Comparison of ENCODE assay signal across 21 mouse cellular contexts in genomic region chr6:147458637-147459301, GRCm38 (mm10).
"Had no signal": no experiment of that assay in that cellular context is flagged by ENCODE, and none has a peak within 500 bp of the region (broad histone marks: within the 10 kb centered on the region; RNA-seq: fewer than 3 reads in every experiment).

No protein-coding gene starts in this region.

- H3K27me3 ChIP-seq: intestine, embryonic 15.5 days; limb, embryonic 13.5 days; liver, embryonic 13.5 days; midbrain, embryonic 13.5 days had no signal

- H3K4me3 ChIP-seq: intestine, embryonic 15.5 days; layer of hippocampus, adult 2 months; limb, embryonic 10.5 days; limb, embryonic 13.5 days; liver, embryonic 13.5 days; midbrain, embryonic 10.5 days; midbrain, embryonic 13.5 days had no signal

- H3K4me2 ChIP-seq: intestine, embryonic 15.5 days; limb, embryonic 13.5 days; liver, embryonic 13.5 days; midbrain, embryonic 13.5 days had no signal

- H3K4me1 ChIP-seq: intestine, embryonic 15.5 days; limb, embryonic 10.5 days; limb, embryonic 13.5 days; liver, embryonic 13.5 days; midbrain, embryonic 10.5 days; midbrain, embryonic 13.5 days had no signal

- H3K9ac ChIP-seq: intestine, embryonic 15.5 days; limb, embryonic 13.5 days; liver, embryonic 13.5 days; midbrain, embryonic 13.5 days had no signal

- H3K9me3 ChIP-seq: intestine, embryonic 15.5 days; limb, embryonic 10.5 days; limb, embryonic 13.5 days; liver, embryonic 13.5 days; midbrain, embryonic 10.5 days; midbrain, embryonic 13.5 days had no signal

- ATAC-seq: intestine, embryonic 15.5 days; midbrain, embryonic 13.5 days had no signal

- DNase-seq: kidney, adult 11 months; kidney, postnatal 14 days; layer of hippocampus, adult 9-11 months; liver; liver, embryonic 13.5 days; lung, adult 2 months; lung, postnatal 14 days; lung, postnatal 4 days; right cerebral cortex, adult 18-20 months; right cerebral cortex, postnatal 14 days; right cerebral cortex, postnatal 4 days; thymus, adult 2 months; thymus, postnatal 14 days; thymus, postnatal 4 days had no signal

- H3K36me3 ChIP-seq: intestine, embryonic 15.5 days; limb, embryonic 10.5 days; limb, embryonic 13.5 days; liver, embryonic 13.5 days; midbrain, embryonic 10.5 days; midbrain, embryonic 13.5 days had no signal

- H3K27ac ChIP-seq: intestine, embryonic 15.5 days; layer of hippocampus, adult 2 months; limb, embryonic 10.5 days; limb, embryonic 13.5 days; liver, embryonic 13.5 days; midbrain, embryonic 10.5 days; midbrain, embryonic 13.5 days; stomach, postnatal 0 days had no signal
